Mouse (Mus musculus) adrenal gland, postnatal 36 days (tissue): Measurements from ENCODE around the gene Cacna2d1. TPM values are rescaled to one million over a fixed set of nuclear protein-coding genes. Genes with fewer than 3 reads are reported as not detected.
A peak's percentile ranks its signal among the peaks of the same experiment; 100 is the strongest.

ENCODE experiments used
- DNase-seq, 2 experiments: peaks; one replicate each; pipeline ENCODE4 v3.0.0; 2021; ENCODE audit warnings: mixed read lengths in 1 of 2
- long read RNA-seq, 2 experiments: library from polyadenylated mRNA; stranded (forward); transcript quantifications; one replicate each; pipeline ENCODE4 v2.0.0; 2021; ENCODE audit warnings: borderline sequencing depth in 2 of 2
- total RNA-seq, 2 experiments: library from RNA; stranded (reverse); gene quantifications; 2 replicates each; pipeline ENCODE4 v1.2.3; 2021

The Cacna2d1 gene
- total RNA-seq: 100 to 1,000 TPM in 1 of 2 experiments, 10 to 100 TPM in 1; 90.2 to 130 TPM
- long read RNA-seq, experiment 1, full-length matches to known transcripts: 11 of 27 reads
- long read RNA-seq, experiment 1, partial matches to known transcripts: 7 of 27 reads
- long read RNA-seq, experiment 1, other reads (novel, unspliced or antisense): 9 of 27 reads
- long read RNA-seq, experiment 2, partial matches to known transcripts: 3 of 7 reads
- long read RNA-seq, experiment 2, other reads (novel, unspliced or antisense): 3 of 7 reads

- DNase-seq: peak; percentile 82 to 83
Observed at GRCm38 (mm10) chr5:15934376-15935233, at the start of gene Cacna2d1. Gene Cacna2d1 (plus strand): TSS chr5:15934691.

GRCm38 (mm10) chr5:15895098-15895497 lies 39.4 kb upstream of the Cacna2d1 start:
- DNase-seq: no peak

GRCm38 (mm10) chr5:15896706-15897105 lies 37.8 kb upstream of the Cacna2d1 start:
- no peak for DNase-seq

GRCm38 (mm10) chr5:15906446-15906845 lies 28.0 kb upstream of the Cacna2d1 start:
- no peak for DNase-seq

GRCm38 (mm10) chr5:15914931-15915330 lies 19.6 kb upstream of the Cacna2d1 start:
- DNase-seq: no peak

GRCm38 (mm10) chr5:15928506-15928905 lies 6.0 kb upstream of the Cacna2d1 start:
- DNase-seq: no peak

GRCm38 (mm10) chr5:15933017-15933416 lies 1.5 kb upstream of the Cacna2d1 start:
- no peak for DNase-seq

GRCm38 (mm10) chr5:15933581-15934375 lies 713 bp upstream of the Cacna2d1 start:
- peak in 1 of 2 experiments; percentile 24 for DNase-seq

- peak; percentile 26 to 35 for DNase-seq
Observed at GRCm38 (mm10) chr5:15935234-15935728, 790 bp downstream of the Cacna2d1 start.

GRCm38 (mm10) chr5:15935831-15936710 lies 1.6 kb downstream of the Cacna2d1 start:
- DNase-seq: no peak

GRCm38 (mm10) chr5:15941191-15941725 lies 6.8 kb downstream of the Cacna2d1 start:
- no peak for DNase-seq

GRCm38 (mm10) chr5:15942051-15942450 lies 7.6 kb downstream of the Cacna2d1 start:
- DNase-seq: no peak

- no peak for DNase-seq
Observed at GRCm38 (mm10) chr5:15948290-15949037, 14.0 kb downstream of the Cacna2d1 start.

- DNase-seq: no peak
Observed at GRCm38 (mm10) chr5:15959760-15960159, 25.3 kb downstream of the Cacna2d1 start.

GRCm38 (mm10) chr5:15961866-15962265 lies 27.4 kb downstream of the Cacna2d1 start:
- DNase-seq: peak in 1 of 2 experiments; percentile 16

GRCm38 (mm10) chr5:15966888-15967287 lies 32.4 kb downstream of the Cacna2d1 start:
- DNase-seq: no peak

- DNase-seq: no peak
Observed at GRCm38 (mm10) chr5:15971821-15972220, 37.3 kb downstream of the Cacna2d1 start.

- no peak for DNase-seq
Observed at GRCm38 (mm10) chr5:15972351-15972750, 37.9 kb downstream of the Cacna2d1 start.

GRCm38 (mm10) chr5:15974652-15975051 lies 40.2 kb downstream of the Cacna2d1 start:
- no peak for DNase-seq

GRCm38 (mm10) chr5:15979225-15979624 lies 44.7 kb downstream of the Cacna2d1 start:
- DNase-seq: no peak
